Mouse (Mus musculus) liver, embryonic 14.5 days (tissue): ENCODE data around the gene Ptpn11. TPM values are rescaled to one million over a fixed set of nuclear protein-coding genes. Genes with fewer than 3 reads are reported as not detected.

Experiments used
- ATAC-seq: fragments of 200-750 bp; cut with Nextera tagmentation; 2 replicates; pipeline ENCODE4 v1.8.0; 2017; ENCODE audit warnings: moderate number of reproducible peaks, mild to moderate bottlenecking, moderate library complexity; ENCODE audit not compliant: insufficient read depth
- DNase-seq, 3 experiments: peaks; one replicate each; pipeline ENCODE4 v3.0.0-alpha.2; 2012 to 2013; ENCODE audit warnings: low read depth in 3 of 3, low spot score in 3 of 3
- H3K27ac ChIP-seq: fragments of 300-500 bp; sonication (generic); 2 replicates; pipeline ENCODE4 v1.5.1; 2014; ENCODE audit warnings: moderate library complexity, mild to moderate bottlenecking, control low read depth, inconsistent platforms
- H3K27me3 ChIP-seq: fragments of 300-500 bp; sonication (generic); 2 replicates; pipeline ENCODE4 v1.6.1; 2014; ENCODE audit warnings: mild to moderate bottlenecking, low read length, moderate library complexity; ENCODE audit not compliant: control insufficient read depth, insufficient read depth
- H3K36me3 ChIP-seq: fragments of 300-500 bp; sonication (generic); replicated peaks from 2 replicates; pipeline ENCODE4 v1.6.1; 2014; ENCODE audit warnings: low read depth; ENCODE audit not compliant: control insufficient read depth, insufficient read depth
- H3K4me1 ChIP-seq, 2 experiments: fragments of 200-500 bp in 1 of 2; fragments of 300-500 bp in 1 of 2; sonication (generic) in 1 of 2; replicated peaks; 2 replicates each; pipeline ENCODE4 v1.6.1; 2012 to 2014; ENCODE audit warnings: antibody characterized with exemption in 1 of 2, inconsistent platforms in 1 of 2, low read length in 1 of 2; ENCODE audit not compliant: control insufficient read depth in 2 of 2, insufficient read depth in 2 of 2
- H3K4me2 ChIP-seq: fragments of 300-500 bp; sonication (generic); 2 replicates; pipeline ENCODE4 v1.6.1; 2014; ENCODE audit warnings: low read depth, mild to moderate bottlenecking, control low read depth, moderate library complexity
- H3K4me3 ChIP-seq, 2 experiments: fragments of 200-500 bp in 1 of 2; fragments of 300-500 bp in 1 of 2; sonication (generic) in 1 of 2; 2 replicates each; pipeline ENCODE4 v1.5.1; 2012 to 2014; ENCODE audit warnings: low read depth in 2 of 2, low read length in 2 of 2, mild to moderate bottlenecking in 2 of 2, control low read depth in 1 of 2, inconsistent platforms in 1 of 2, moderate library complexity in 1 of 2; ENCODE audit not compliant: insufficient read depth in 1 of 2
- H3K9ac ChIP-seq: fragments of 300-500 bp; sonication (generic); replicated peaks from 2 replicates; pipeline ENCODE4 v1.6.1; 2014; ENCODE audit warnings: mild to moderate bottlenecking, control low read depth, moderate library complexity
- H3K9me3 ChIP-seq: fragments of 300-500 bp; sonication (generic); 2 replicates; pipeline ENCODE4 v1.6.1; 2016; ENCODE audit warnings: low read length, mixed read lengths; ENCODE audit not compliant: control insufficient read depth
- CTCF ChIP-seq: IDR thresholded peaks from 2 replicates; pipeline ENCODE4 v1.5.1; 2016; ENCODE audit warnings: antibody characterized with exemption, low read depth, control low read depth
- EP300 ChIP-seq: IDR thresholded peaks from 2 replicates; pipeline ENCODE4 v1.6.1; 2016; ENCODE audit warnings: antibody characterized with exemption, low read depth
- WGBS: fragments of 180-500 bp; shearing (Covaris S2); extraction: QIAGEN DNeasy Blood & Tissue Kit; methylation state at CpG from one replicate; pipeline ENCODE4 v1.1.7; 2014; ENCODE audit not compliant: insufficient replicate concordance; 5-methylcytosine and 5-hydroxymethylcytosine counted together
- polyA plus RNA-seq, 2 experiments: library from polyadenylated mRNA; depleted of rRNA in 1 of 2; stranded (reverse) in 1 of 2; unstranded in 1 of 2; fragments of >200 nt; fragmentation: Nextera tagmentation in 1 of 2; extraction: Ambion mirVana in 1 of 2; gene quantifications; 2 replicates each; pipeline versions ENCODE4 v1.2.1 to v1.2.3; 2012 to 2014

The Ptpn11 gene
- polyA plus RNA-seq, 2 experiments = 10.0 to 13.7 TPM

DNA sequence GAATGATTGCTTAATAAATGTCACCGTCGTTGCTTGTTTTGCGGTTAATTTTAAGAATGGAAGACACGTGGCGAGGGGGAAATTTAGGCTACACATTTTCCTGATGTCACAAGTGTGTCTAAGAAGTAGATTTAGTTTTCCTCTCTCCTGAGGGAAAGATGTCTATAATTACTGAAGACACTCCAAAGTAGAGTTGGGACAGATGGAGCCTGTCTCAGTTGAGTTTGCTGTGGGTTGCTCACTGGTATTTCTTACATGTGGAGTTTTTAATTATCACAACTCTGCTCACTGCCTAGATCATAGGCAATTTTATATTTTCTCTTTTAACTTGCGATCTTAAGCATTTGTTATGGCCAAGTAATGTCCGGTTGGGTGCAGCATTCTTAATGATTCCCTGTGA is 108.6 kb downstream of the Ptpn11 start:
- Histone ChIP-seq H3K27me3 (no peaks in the 10 kb centered on the region), H3K9ac (no peak overlapping the region), H3K36me3 (no peaks in the 10 kb centered on the region), H3K4me2 (no peak overlapping the region), H3K27ac (no peak overlapping the region), H3K4me1 (no peaks in the 10 kb centered on the region), H3K9me3 (no peaks in the 10 kb centered on the region), H3K4me3 (no peak overlapping the region)
- WGBS = 77% methylated on average over 7 of the region's 7 CpGs
- TF ChIP-seq CTCF (no peak), EP300 (no peak)
- ATAC-seq = no peak
- no peak for DNase-seq

DNA sequence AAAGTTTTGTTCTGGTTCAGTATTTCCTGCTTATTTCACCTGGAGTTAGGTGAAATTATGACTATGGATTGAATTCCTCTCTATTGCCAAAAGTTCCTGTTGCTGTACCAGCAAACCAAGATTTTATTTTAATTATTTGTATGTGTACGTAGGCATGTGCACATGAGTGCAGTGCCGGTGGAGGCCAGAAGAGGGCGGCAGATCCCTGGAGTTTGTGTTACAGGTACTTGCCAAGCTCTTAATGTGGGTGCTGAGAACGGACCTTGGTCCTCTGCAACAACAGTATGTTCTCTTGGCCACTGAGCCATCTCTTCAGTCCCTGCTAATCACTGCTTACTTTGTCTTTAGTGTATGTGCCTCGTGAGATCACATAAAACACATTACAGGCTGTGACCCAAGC is 109.4 kb downstream of the Ptpn11 start:
- H3K27me3 ChIP-seq = no peaks in the 10 kb centered on the region
- H3K9me3 ChIP-seq = no peaks in the 10 kb centered on the region
- H3K4me3 ChIP-seq = no peak overlapping the region
- TF ChIP-seq EP300 (no peak), CTCF (peak; percentile 50)
- H3K27ac ChIP-seq = no peak overlapping the region
- no peak overlapping the region for H3K4me2 ChIP-seq
- ATAC-seq (no peak), DNase-seq (no peak)
- no peaks in the 10 kb centered on the region for H3K4me1 ChIP-seq
- H3K9ac ChIP-seq = no peak overlapping the region
- 59% methylated on average over 5 of the region's 5 CpGs for WGBS
- no peaks in the 10 kb centered on the region for H3K36me3 ChIP-seq

Other genes starting within 250 kb of the Ptpn11 start
- 0.03 TPM in 1 of 2 replicates, not detected in the other for gene Rph3a, start 181.3 kb downstream of the Ptpn11 start, polyA plus RNA-seq (2012; rRNA removed)
- not detected in 2 replicates for gene Rph3a, start 181.3 kb downstream of the Ptpn11 start, polyA plus RNA-seq (2014; fragmentation: Nextera tagmentation; extraction: Ambion mirVana)
- gene Rpl6, start 13.1 kb upstream of the Ptpn11 start, polyA plus RNA-seq (2012; rRNA removed) = 403 and 658 TPM in 2 replicates
- gene Rpl6, start 13.1 kb upstream of the Ptpn11 start, polyA plus RNA-seq (2014; fragmentation: Nextera tagmentation; extraction: Ambion mirVana) = 477 and 488 TPM in 2 replicates
- gene Hectd4, start 28.8 kb upstream of the Ptpn11 start, polyA plus RNA-seq (2012; rRNA removed) = 15.8 and 16.1 TPM in 2 replicates
- 11.1 and 11.2 TPM in 2 replicates for gene Hectd4, start 28.8 kb upstream of the Ptpn11 start, polyA plus RNA-seq (2014; fragmentation: Nextera tagmentation; extraction: Ambion mirVana)
- gene Trafd1, start 194.2 kb upstream of the Ptpn11 start, polyA plus RNA-seq (2012; rRNA removed) = 17.8 and 18.4 TPM in 2 replicates
- gene Trafd1, start 194.2 kb upstream of the Ptpn11 start, polyA plus RNA-seq (2014; fragmentation: Nextera tagmentation; extraction: Ambion mirVana) = 16.6 and 17.1 TPM in 2 replicates
- gene Naa25, start 206.5 kb upstream of the Ptpn11 start, polyA plus RNA-seq (2012; rRNA removed) = 6.2 and 8.8 TPM in 2 replicates
- 18.5 and 23.6 TPM in 2 replicates for gene Naa25, start 206.5 kb upstream of the Ptpn11 start, polyA plus RNA-seq (2014; fragmentation: Nextera tagmentation; extraction: Ambion mirVana)